Mouse (Mus musculus) cerebellum, adult 2 months (tissue): Measurements from ENCODE around the gene Arhgap15.

Experiments used
- CTCF ChIP-seq: fragments of 200-500 bp; IDR thresholded peaks from 2 replicates; pipeline ENCODE4 v1.5.1; 2011; ENCODE audit warnings: low read depth, mild to moderate bottlenecking, control low read depth, low read length, moderate library complexity, borderline replicate concordance; ENCODE audit not compliant: insufficient read depth
- POLR2A ChIP-seq: fragments of 200-500 bp; IDR thresholded peaks from 2 replicates; pipeline ENCODE4 v1.6.1; 2011; ENCODE audit warnings: low read length, control low read depth, borderline replicate concordance; ENCODE audit not compliant: insufficient read depth

DNA sequence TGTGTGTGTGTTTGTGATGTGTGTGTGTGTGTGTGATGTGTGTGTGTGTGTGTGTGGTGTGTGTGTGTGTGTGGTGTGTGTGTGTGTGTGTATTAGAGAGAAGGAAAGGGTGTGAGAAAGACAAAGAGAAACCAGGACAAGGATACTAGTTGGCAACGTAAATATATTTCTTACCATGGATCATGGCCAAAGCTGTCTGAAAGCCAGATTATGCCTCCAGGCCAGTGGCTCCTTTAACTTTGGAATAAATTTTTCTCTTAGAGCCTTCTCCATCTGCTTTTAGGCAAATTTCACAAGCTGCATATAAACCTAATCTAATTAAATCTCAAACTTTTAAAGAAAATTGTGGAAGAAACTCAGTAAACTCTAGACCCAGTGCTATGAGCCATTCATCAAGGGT lies 296.6 kb downstream of the Arhgap15 start:
- TF ChIP-seq POLR2A (no peak), CTCF (no peak)
